Mouse (Mus musculus): ENCODE results near the gene Tubb3. TPM values are rescaled to one million over a fixed set of nuclear protein-coding genes. Genes with fewer than 3 reads are reported as not detected.
A peak's percentile ranks its signal among the peaks of the same experiment; 100 is the strongest.

Tubb3 gene
- polyA plus RNA-seq (2012; fragmentation: generic; extraction: Trizol), result 140 TPM
- long read RNA-seq, experiment 1, transcript Tubb3-201 (4 exons, 1,868 nt), result major isoform, 44 of 48 reads
- long read RNA-seq, experiment 1, partial matches to known transcripts, result 0 of 48 reads
- long read RNA-seq, experiment 1, other reads (novel, unspliced or antisense), result 3 of 48 reads
- long read RNA-seq, experiment 2, transcript Tubb3-201 (4 exons, 1,868 nt), result major isoform, 290 of 291 reads
- long read RNA-seq, experiment 2, partial matches to known transcripts, result 1 of 291 reads
- long read RNA-seq, experiment 2, other reads (novel, unspliced or antisense), result 0 of 291 reads

DNA sequence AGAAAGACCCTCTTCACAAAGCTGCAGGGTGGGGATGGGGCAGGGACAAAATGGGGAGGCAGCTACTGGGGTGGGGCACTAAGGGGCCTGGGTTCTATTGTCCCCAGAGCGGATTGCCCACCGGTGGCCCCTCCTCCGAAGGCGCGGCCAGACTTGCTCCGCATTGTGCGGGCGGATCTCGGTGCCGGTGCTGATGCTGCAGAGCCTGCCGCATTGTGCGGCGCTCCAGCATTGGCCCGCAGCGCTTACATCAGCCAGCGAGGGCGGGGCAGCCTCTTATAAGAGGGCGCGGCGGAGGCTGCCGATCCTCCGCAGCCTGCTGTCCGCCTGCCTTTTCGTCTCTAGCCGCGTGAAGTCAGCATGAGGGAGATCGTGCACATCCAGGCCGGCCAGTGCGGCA is at the start of gene Tubb3:
Gene Tubb3 (plus strand): TSS at position 179 of the 400 bp plus-strand sequence.
- peak within 1 kb of the TSS; percentile 69 for H3ac ChIP-seq (ENCODE audit: control insufficient read depth, insufficient read length, low read depth)
- H3K27me3 ChIP-seq (ENCODE audit: control insufficient read depth, insufficient read depth, insufficient read length), result no peaks in the 10 kb centered on the region
- no peaks in the 10 kb centered on the region for H3K36me3 ChIP-seq (ENCODE audit: control insufficient read depth, insufficient read depth)
- peaks cover 33% of the 10 kb centered on the region for H3K79me2 ChIP-seq (ENCODE audit: control insufficient read depth, insufficient read depth)
- peak within 1 kb of the TSS; percentile 39 for H3K4me3 ChIP-seq (ENCODE audit: insufficient read depth, poor library complexity, severe bottlenecking)
- peaks cover 3% of the 10 kb centered on the region for H3K79me3 ChIP-seq (ENCODE audit: low read depth)
- no peak for TF ChIP-seq CTCF (IDR thresholded peaks at IDR 0.05; ENCODE audit: control insufficient read depth, insufficient read depth, insufficient read length)
- TF ChIP-seq MAX (IDR thresholded peaks at IDR 0.05), result no peak
- TF ChIP-seq FOSL1 (IDR thresholded peaks at IDR 0.05; ENCODE audit: insufficient read depth, low read length, poor library complexity, severe bottlenecking), result no peak
- TF ChIP-seq MYOG (IDR thresholded peaks at IDR 0.05; ENCODE audit: control insufficient read depth, extremely low read depth, insufficient read length), result no peak
- no peak for TF ChIP-seq USF1 (IDR thresholded peaks at IDR 0.05; ENCODE audit: low read depth)
- no peak for TF ChIP-seq CEBPB (IDR thresholded peaks at IDR 0.05; ENCODE audit: low read depth)
- TF ChIP-seq MYOD1 (IDR thresholded peaks at IDR 0.05; ENCODE audit: control insufficient read depth, insufficient read length, low read depth), result no peak

DNA sequence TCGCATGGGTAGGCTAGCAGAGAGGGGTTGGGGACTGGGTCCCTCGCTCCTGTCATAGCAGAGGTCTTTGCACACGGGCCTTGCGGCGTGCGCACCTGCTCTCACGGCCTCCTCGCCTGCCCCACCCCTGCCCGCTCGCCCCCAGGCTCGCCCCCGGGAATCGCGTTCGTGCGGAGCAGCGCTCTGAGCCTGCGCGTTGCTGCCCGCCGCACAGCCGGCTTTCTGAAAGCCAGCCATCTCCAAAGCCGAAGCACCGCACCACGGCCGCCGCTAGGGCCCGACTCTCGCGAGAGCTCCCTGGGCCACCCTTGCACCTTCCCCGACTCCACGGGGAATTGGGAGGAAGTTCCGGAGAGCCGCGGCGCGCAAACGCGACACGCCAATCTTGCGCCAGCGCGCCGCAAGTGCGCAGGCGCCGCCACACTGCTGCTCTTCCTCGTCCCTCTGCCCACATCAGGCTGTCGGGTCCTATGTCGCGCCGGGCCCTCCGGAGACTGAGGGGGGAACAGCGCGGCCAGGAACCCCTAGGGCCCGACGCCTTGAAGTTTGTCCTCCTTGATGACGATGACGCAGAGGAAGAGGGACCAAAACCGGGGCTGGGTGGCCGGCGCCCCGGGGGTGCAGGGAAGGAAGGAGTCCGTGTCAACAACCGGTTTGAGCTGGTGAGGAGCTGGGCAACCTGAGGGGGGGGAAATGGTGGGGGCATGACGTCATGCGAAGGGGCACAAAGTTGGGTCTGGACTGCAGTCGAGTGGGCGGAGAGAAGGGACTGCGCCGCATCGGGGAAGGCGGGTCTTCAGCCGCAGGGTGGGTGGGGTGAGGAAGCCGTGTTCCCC is 37.6 kb upstream of the Tubb3 start, which contains the start of gene Tcf25:
Gene Tcf25 (plus strand): TSS at position 351 of the 836 bp plus-strand sequence.
- peak within 1 kb of the TSS; percentile 87 for H3ac ChIP-seq (ENCODE audit: control insufficient read depth, insufficient read length, low read depth)
- H3K79me2 ChIP-seq (ENCODE audit: control insufficient read depth, insufficient read depth), result peaks cover 45% of the 10 kb centered on the region
- peak; percentile 5 for TF ChIP-seq CTCF (IDR thresholded peaks at IDR 0.05; ENCODE audit: control insufficient read depth, insufficient read depth, insufficient read length)
- TF ChIP-seq CEBPB (IDR thresholded peaks at IDR 0.05; ENCODE audit: low read depth), result no peak
- peaks cover 32% of the 10 kb centered on the region for H3K79me3 ChIP-seq (ENCODE audit: low read depth)
- H3K27me3 ChIP-seq (ENCODE audit: control insufficient read depth, insufficient read depth, insufficient read length), result no peaks in the 10 kb centered on the region
- peak within 1 kb of the TSS; percentile 84 for H3K4me3 ChIP-seq (ENCODE audit: insufficient read depth, poor library complexity, severe bottlenecking)
- peaks cover 16% of the 10 kb centered on the region for H3K36me3 ChIP-seq (ENCODE audit: control insufficient read depth, insufficient read depth)

DNA sequence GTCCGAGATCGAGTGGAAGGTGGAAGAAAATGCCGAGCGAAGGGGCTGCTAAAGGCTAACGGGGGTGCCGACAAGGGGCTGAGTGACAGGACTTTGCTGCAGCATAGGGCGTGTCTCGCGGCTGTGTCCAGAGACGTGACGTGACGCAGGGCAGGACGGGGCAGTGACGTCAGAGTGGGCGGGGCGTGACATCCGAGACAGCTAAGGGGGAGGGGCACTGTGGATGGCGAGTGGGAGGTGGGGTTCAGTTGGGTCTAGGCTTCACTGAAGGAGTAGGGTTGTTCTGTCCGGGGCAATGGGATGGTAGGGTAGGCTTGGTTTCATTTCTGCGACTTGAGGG is 37.0 kb upstream of the Tubb3 start:
- H3K79me2 ChIP-seq (ENCODE audit: control insufficient read depth, insufficient read depth), result peaks cover 51% of the 10 kb centered on the region
- peaks cover 36% of the 10 kb centered on the region for H3K79me3 ChIP-seq (ENCODE audit: low read depth)
- H3K27me3 ChIP-seq (ENCODE audit: control insufficient read depth, insufficient read depth, insufficient read length), result no peaks in the 10 kb centered on the region
- peaks cover 16% of the 10 kb centered on the region for H3K36me3 ChIP-seq (ENCODE audit: control insufficient read depth, insufficient read depth)
- H3ac ChIP-seq (ENCODE audit: control insufficient read depth, insufficient read length, low read depth), result peak overlapping the region; percentile 87
- H3K4me3 ChIP-seq (ENCODE audit: insufficient read depth, poor library complexity, severe bottlenecking), result peak overlapping the region; percentile 84
- TF ChIP-seq FOSL1 (IDR thresholded peaks at IDR 0.05; ENCODE audit: insufficient read depth, low read length, poor library complexity, severe bottlenecking) (no peak), CTCF (IDR thresholded peaks at IDR 0.05; ENCODE audit: control insufficient read depth, insufficient read depth, insufficient read length) (no peak), CEBPB (IDR thresholded peaks at IDR 0.05; ENCODE audit: low read depth) (no peak), MAX (IDR thresholded peaks at IDR 0.05) (no peak), MYOD1 (IDR thresholded peaks at IDR 0.05; ENCODE audit: control insufficient read depth, insufficient read length, low read depth) (no peak), MYOG (IDR thresholded peaks at IDR 0.05; ENCODE audit: control insufficient read depth, extremely low read depth, insufficient read length) (no peak), USF1 (IDR thresholded peaks at IDR 0.05; ENCODE audit: low read depth) (no peak)

DNA sequence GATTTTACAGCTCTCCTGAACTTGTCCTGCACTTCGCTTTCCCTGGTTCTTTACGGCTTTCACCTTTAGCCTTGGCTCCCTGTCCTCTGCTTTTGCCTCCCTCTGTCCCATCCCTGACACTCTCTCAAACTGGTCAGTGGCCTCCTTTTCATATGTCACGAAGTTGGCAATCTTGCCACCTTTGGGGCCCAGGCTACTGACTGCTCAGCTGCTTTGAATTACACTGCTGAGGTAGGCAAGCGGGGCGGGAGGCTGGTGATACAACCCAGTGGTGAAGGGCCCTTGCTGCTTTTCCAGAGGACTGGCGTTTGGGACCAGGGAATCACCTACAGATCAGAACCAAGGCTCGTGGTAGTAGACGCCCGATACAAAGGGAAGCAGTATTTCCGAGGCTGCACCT is 35.5 kb upstream of the Tubb3 start:
- no peaks in the 10 kb centered on the region for H3K27me3 ChIP-seq (ENCODE audit: control insufficient read depth, insufficient read depth, insufficient read length)
- H3K79me2 ChIP-seq (ENCODE audit: control insufficient read depth, insufficient read depth), result peaks cover 66% of the 10 kb centered on the region
- H3ac ChIP-seq (ENCODE audit: control insufficient read depth, insufficient read length, low read depth), result no peak overlapping the region
- no peak overlapping the region for H3K4me3 ChIP-seq (ENCODE audit: insufficient read depth, poor library complexity, severe bottlenecking)
- H3K79me3 ChIP-seq (ENCODE audit: low read depth), result peaks cover 49% of the 10 kb centered on the region
- TF ChIP-seq MYOD1 (IDR thresholded peaks at IDR 0.05; ENCODE audit: control insufficient read depth, insufficient read length, low read depth) (no peak), FOSL1 (IDR thresholded peaks at IDR 0.05; ENCODE audit: insufficient read depth, low read length, poor library complexity, severe bottlenecking) (no peak), USF1 (IDR thresholded peaks at IDR 0.05; ENCODE audit: low read depth) (no peak)
- H3K36me3 ChIP-seq (ENCODE audit: control insufficient read depth, insufficient read depth), result peaks cover 16% of the 10 kb centered on the region

DNA sequence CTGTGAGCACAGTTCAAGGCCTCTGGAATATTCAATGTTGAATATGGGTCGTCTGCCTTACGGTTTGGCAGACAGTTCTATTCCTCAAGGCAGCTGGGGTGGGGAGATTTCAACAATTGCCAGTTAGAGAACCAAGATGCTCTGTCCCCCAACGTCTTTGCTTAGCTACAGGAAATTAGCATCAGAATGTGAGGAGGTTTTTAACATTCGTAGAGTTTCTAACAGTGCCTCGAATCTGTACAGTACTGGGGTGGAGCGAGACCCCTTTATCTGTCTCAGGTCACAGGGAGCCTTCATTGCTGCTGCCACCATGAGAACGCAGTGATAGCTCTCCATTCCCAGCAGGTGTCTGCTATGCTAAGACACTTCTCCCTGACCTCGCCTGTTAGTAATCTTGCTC is 35.1 kb upstream of the Tubb3 start:
- Histone ChIP-seq H3K36me3 (ENCODE audit: control insufficient read depth, insufficient read depth) (peaks cover 20% of the 10 kb centered on the region), H3K79me2 (ENCODE audit: control insufficient read depth, insufficient read depth) (peaks cover 70% of the 10 kb centered on the region)
- TF ChIP-seq MYOG (IDR thresholded peaks at IDR 0.05; ENCODE audit: control insufficient read depth, extremely low read depth, insufficient read length), result no peak
- TF ChIP-seq USF1 (IDR thresholded peaks at IDR 0.05; ENCODE audit: low read depth), result no peak
- TF ChIP-seq CEBPB (IDR thresholded peaks at IDR 0.05; ENCODE audit: low read depth), result no peak
- TF ChIP-seq FOSL1 (IDR thresholded peaks at IDR 0.05; ENCODE audit: insufficient read depth, low read length, poor library complexity, severe bottlenecking), result no peak
- no peak for TF ChIP-seq MYOD1 (IDR thresholded peaks at IDR 0.05; ENCODE audit: control insufficient read depth, insufficient read length, low read depth)
- TF ChIP-seq MAX (IDR thresholded peaks at IDR 0.05), result no peak
- no peak for TF ChIP-seq CTCF (IDR thresholded peaks at IDR 0.05; ENCODE audit: control insufficient read depth, insufficient read depth, insufficient read length)

More for the DNA sequence above, 35.1 kb upstream of the Tubb3 start:
- Histone ChIP-seq H3K27me3 (ENCODE audit: control insufficient read depth, insufficient read depth, insufficient read length) (no peaks in the 10 kb centered on the region), H3K79me3 (ENCODE audit: low read depth) (peaks cover 51% of the 10 kb centered on the region), H3ac (ENCODE audit: control insufficient read depth, insufficient read length, low read depth) (no peak overlapping the region), H3K4me3 (ENCODE audit: insufficient read depth, poor library complexity, severe bottlenecking) (no peak overlapping the region)

Data from C2C12 (cell line).